Mouse (Mus musculus) liver, embryonic 14.5 days (tissue): ENCODE data around the gene Hells. TPM values are rescaled to one million over a fixed set of nuclear protein-coding genes. Genes with fewer than 3 reads are reported as not detected.

Experiments
- ATAC-seq: fragments of 200-750 bp; cut with Nextera tagmentation; 2 replicates; pipeline ENCODE4 v1.8.0; 2017; ENCODE audit warnings: moderate number of reproducible peaks, mild to moderate bottlenecking, moderate library complexity; ENCODE audit not compliant: insufficient read depth
- DNase-seq, 3 experiments: peaks; one replicate each; pipeline ENCODE4 v3.0.0-alpha.2; 2012 to 2013; ENCODE audit warnings: low read depth in 3 of 3, low spot score in 3 of 3
- H3K27ac ChIP-seq: fragments of 300-500 bp; sonication (generic); 2 replicates; pipeline ENCODE4 v1.5.1; 2014; ENCODE audit warnings: moderate library complexity, mild to moderate bottlenecking, control low read depth, inconsistent platforms
- H3K27me3 ChIP-seq: fragments of 300-500 bp; sonication (generic); 2 replicates; pipeline ENCODE4 v1.6.1; 2014; ENCODE audit warnings: mild to moderate bottlenecking, low read length, moderate library complexity; ENCODE audit not compliant: control insufficient read depth, insufficient read depth
- H3K36me3 ChIP-seq: fragments of 300-500 bp; sonication (generic); replicated peaks from 2 replicates; pipeline ENCODE4 v1.6.1; 2014; ENCODE audit warnings: low read depth; ENCODE audit not compliant: control insufficient read depth, insufficient read depth
- H3K4me1 ChIP-seq, 2 experiments: fragments of 200-500 bp in 1 of 2; fragments of 300-500 bp in 1 of 2; sonication (generic) in 1 of 2; replicated peaks; 2 replicates each; pipeline ENCODE4 v1.6.1; 2012 to 2014; ENCODE audit warnings: antibody characterized with exemption in 1 of 2, inconsistent platforms in 1 of 2, low read length in 1 of 2; ENCODE audit not compliant: control insufficient read depth in 2 of 2, insufficient read depth in 2 of 2
- H3K4me2 ChIP-seq: fragments of 300-500 bp; sonication (generic); 2 replicates; pipeline ENCODE4 v1.6.1; 2014; ENCODE audit warnings: low read depth, mild to moderate bottlenecking, control low read depth, moderate library complexity
- H3K4me3 ChIP-seq, 2 experiments: fragments of 200-500 bp in 1 of 2; fragments of 300-500 bp in 1 of 2; sonication (generic) in 1 of 2; 2 replicates each; pipeline ENCODE4 v1.5.1; 2012 to 2014; ENCODE audit warnings: low read depth in 2 of 2, low read length in 2 of 2, mild to moderate bottlenecking in 2 of 2, control low read depth in 1 of 2, inconsistent platforms in 1 of 2, moderate library complexity in 1 of 2; ENCODE audit not compliant: insufficient read depth in 1 of 2
- H3K9ac ChIP-seq: fragments of 300-500 bp; sonication (generic); replicated peaks from 2 replicates; pipeline ENCODE4 v1.6.1; 2014; ENCODE audit warnings: mild to moderate bottlenecking, control low read depth, moderate library complexity
- H3K9me3 ChIP-seq: fragments of 300-500 bp; sonication (generic); 2 replicates; pipeline ENCODE4 v1.6.1; 2016; ENCODE audit warnings: low read length, mixed read lengths; ENCODE audit not compliant: control insufficient read depth
- CTCF ChIP-seq: IDR thresholded peaks from 2 replicates; pipeline ENCODE4 v1.5.1; 2016; ENCODE audit warnings: antibody characterized with exemption, low read depth, control low read depth
- EP300 ChIP-seq: IDR thresholded peaks from 2 replicates; pipeline ENCODE4 v1.6.1; 2016; ENCODE audit warnings: antibody characterized with exemption, low read depth
- WGBS: fragments of 180-500 bp; shearing (Covaris S2); extraction: QIAGEN DNeasy Blood & Tissue Kit; methylation state at CpG from one replicate; pipeline ENCODE4 v1.1.7; 2014; ENCODE audit not compliant: insufficient replicate concordance; 5-methylcytosine and 5-hydroxymethylcytosine counted together
- polyA plus RNA-seq, 2 experiments: library from polyadenylated mRNA; depleted of rRNA in 1 of 2; stranded (reverse) in 1 of 2; unstranded in 1 of 2; fragments of >200 nt; fragmentation: Nextera tagmentation in 1 of 2; extraction: Ambion mirVana in 1 of 2; gene quantifications; 2 replicates each; pipeline versions ENCODE4 v1.2.1 to v1.2.3; 2012 to 2014

Gene Hells
- polyA plus RNA-seq (2012; rRNA removed) (6.6 and 12.6 TPM in 2 replicates), polyA plus RNA-seq (2014; fragmentation: Nextera tagmentation; extraction: Ambion mirVana) (26.1 and 27.8 TPM in 2 replicates)

GRCm38 (mm10) chr19:38930788-38931565, at the start of gene Hells:
Hells (plus strand) TSS chr19:38930915.
- no peaks in the 10 kb centered on the region for H3K27me3 ChIP-seq
- ATAC-seq: peak; percentile 89
- H3K9ac ChIP-seq: peak within 1 kb of the TSS; percentile 94
- under 1% methylated on average over 71 of the region's 76 CpGs for WGBS
- H3K27ac ChIP-seq: peak within 1 kb of the TSS; percentile 14; the same call in 1 of the 2 replicates
- peak within 1 kb of the TSS; percentile 93 for H3K4me2 ChIP-seq
- TF ChIP-seq CTCF (no peak), EP300 (peak; percentile 61; the same call in 1 of the 2 replicates)
- H3K9me3 ChIP-seq: no peaks in the 10 kb centered on the region
- peak within 1 kb of the TSS; percentile 89 to 92 for H3K4me3 ChIP-seq
- DNase-seq: peak; percentile 82 to 84 (median 82)
- H3K4me1 ChIP-seq: peaks cover 3 to 6% of the 10 kb centered on the region in 2 experiments; a peak in 3 of 4 replicates
- peaks cover 23% of the 10 kb centered on the region for H3K36me3 ChIP-seq

- H3K27ac ChIP-seq: no peak overlapping the region
- no peaks in the 10 kb centered on the region for H3K36me3 ChIP-seq
- no peak overlapping the region for H3K4me2 ChIP-seq
- no peak overlapping the region for H3K4me3 ChIP-seq
- WGBS: 75% methylated on average over 12 of the region's 12 CpGs
- no peaks in the 10 kb centered on the region for H3K27me3 ChIP-seq
- H3K9me3 ChIP-seq: no peaks in the 10 kb centered on the region
- ATAC-seq (no peak), DNase-seq (no peak)
- no peaks in the 10 kb centered on the region for H3K4me1 ChIP-seq
- no peak; the same call in 1 of the 2 replicates for TF ChIP-seq CTCF
- no peak for TF ChIP-seq EP300
- no peak overlapping the region for H3K9ac ChIP-seq
Observed at GRCm38 (mm10) chr19:38901146-38902135, 29.3 kb upstream of the Hells start.

GRCm38 (mm10) chr19:38902501-38902900, 28.2 kb upstream of the Hells start:
- no peak for DNase-seq

GRCm38 (mm10) chr19:38913786-38914185, 16.9 kb upstream of the Hells start:
- no peak for DNase-seq
- Histone ChIP-seq H3K4me1 (no peaks in the 10 kb centered on the region), H3K36me3 (peaks cover 2% of the 10 kb centered on the region; the same call in 1 of the 2 replicates), H3K9me3 (no peaks in the 10 kb centered on the region), H3K9ac (no peak overlapping the region), H3K4me2 (no peak overlapping the region), H3K27me3 (no peaks in the 10 kb centered on the region), H3K4me3 (no peak overlapping the region), H3K27ac (no peak overlapping the region)
- WGBS: 91% methylated on average over 9 of the region's 9 CpGs
- TF ChIP-seq CTCF: no peak
- TF ChIP-seq EP300: no peak
- no peak for ATAC-seq

More at GRCm38 (mm10) chr19:38902501-38902900, 28.2 kb upstream of the Hells start:
- no peak for ATAC-seq
- Histone ChIP-seq H3K27me3 (no peaks in the 10 kb centered on the region), H3K9me3 (no peaks in the 10 kb centered on the region), H3K4me1 (no peaks in the 10 kb centered on the region), H3K4me2 (no peak overlapping the region), H3K9ac (no peak overlapping the region), H3K4me3 (no peak overlapping the region), H3K36me3 (no peaks in the 10 kb centered on the region), H3K27ac (no peak overlapping the region)
- WGBS: 84% methylated on average over 5 of the region's 5 CpGs
- TF ChIP-seq CTCF (no peak), EP300 (no peak)

- Histone ChIP-seq H3K9me3 (no peaks in the 10 kb centered on the region), H3K27me3 (no peaks in the 10 kb centered on the region), H3K4me1 (no peaks in the 10 kb centered on the region), H3K4me3 (no peak overlapping the region), H3K36me3 (peaks cover 2% of the 10 kb centered on the region; the same call in 1 of the 2 replicates), H3K27ac (no peak overlapping the region), H3K9ac (no peak overlapping the region), H3K4me2 (no peak overlapping the region)
- DNase-seq (no peak), ATAC-seq (no peak)
- WGBS: 86% methylated on average over 15 of the region's 15 CpGs
- TF ChIP-seq EP300 (no peak), CTCF (no peak)
Observed at GRCm38 (mm10) chr19:38914926-38915325, 15.8 kb upstream of the Hells start.
